Mouse (Mus musculus) thymus, postnatal 4 days (tissue): ENCODE data around the gene Frmd6.
A peak's percentile ranks its signal among the peaks of the same experiment; 100 is the strongest.

Experiments
- DNase-seq: peaks from one replicate; pipeline ENCODE4 v3.0.0; 2021

Gene Frmd6

DNA sequence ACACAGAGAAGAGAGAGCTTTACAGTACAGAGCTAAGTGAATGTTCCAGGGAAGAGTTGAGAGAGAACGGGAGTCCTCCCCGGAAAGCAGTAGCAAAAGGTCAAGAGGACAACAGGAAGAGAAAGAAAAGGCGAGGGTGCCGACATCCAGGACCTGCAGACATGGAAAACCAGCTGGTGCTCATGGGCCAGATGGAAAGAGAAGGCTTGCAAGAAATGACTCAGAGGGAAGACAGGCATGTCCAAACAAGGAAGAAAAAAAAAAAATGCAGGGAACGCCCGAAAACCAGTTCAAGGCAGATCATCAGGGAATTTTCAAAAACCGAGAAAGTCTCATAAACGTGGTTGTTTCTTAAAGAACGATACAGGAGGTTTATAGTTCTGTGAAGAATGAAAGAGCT lies 81.6 kb downstream of the Frmd6 start:
- peak; percentile 2 for DNase-seq

- DNase-seq = no peak
Observed at GRCm38 (mm10) chr12:70907651-70908050, 82.3 kb downstream of the Frmd6 start.

- no peak for DNase-seq
Observed at GRCm38 (mm10) chr12:70908076-70908475, 82.8 kb downstream of the Frmd6 start.

GRCm38 (mm10) chr12:70910241-70910720 lies 85.0 kb downstream of the Frmd6 start:
- DNase-seq = peak; percentile 88

GRCm38 (mm10) chr12:70911029-70911428 lies 85.7 kb downstream of the Frmd6 start:
- DNase-seq = peak; percentile 88

DNA sequence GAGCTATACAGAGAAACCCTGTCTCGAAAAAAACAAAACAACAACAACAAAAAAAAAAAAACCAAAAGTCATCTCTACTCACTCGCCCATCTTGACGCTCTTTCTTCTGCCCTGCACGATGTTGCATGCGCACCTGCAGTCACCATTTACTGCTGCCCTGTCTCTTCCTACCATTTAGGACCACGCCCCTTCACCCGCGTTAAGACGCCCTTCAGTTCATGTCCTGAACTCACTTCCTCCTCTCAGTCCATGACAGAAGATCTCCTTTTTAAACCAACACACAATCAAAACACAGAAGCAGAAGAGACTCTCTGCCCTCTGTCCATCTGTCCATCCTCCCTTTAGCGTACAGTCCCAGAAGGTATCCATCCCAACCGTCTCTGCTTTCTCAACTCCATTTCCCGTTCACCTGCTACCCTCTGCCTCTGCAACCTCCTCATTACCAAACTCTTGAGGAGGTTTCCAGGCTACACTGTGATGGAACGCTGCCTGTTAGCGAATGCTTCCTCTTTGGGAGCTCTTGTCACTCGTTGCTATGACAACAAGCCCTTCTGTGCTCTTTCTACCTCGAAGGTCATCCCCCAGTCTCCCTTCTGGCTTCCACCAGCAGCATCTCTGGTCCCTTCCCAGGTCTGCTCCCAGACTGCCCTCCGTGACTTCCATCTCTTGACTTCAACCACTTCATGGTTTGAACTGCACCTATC lies 86.5 kb downstream of the Frmd6 start:
- DNase-seq = no peak

GRCm38 (mm10) chr12:70913429-70913828 lies 88.1 kb downstream of the Frmd6 start:
- DNase-seq = peak; percentile 94

GRCm38 (mm10) chr12:70914387-70914786 lies 89.1 kb downstream of the Frmd6 start:
- DNase-seq = peak; percentile 64

- DNase-seq = no peak
Observed at GRCm38 (mm10) chr12:70929781-70930180, 104.5 kb downstream of the Frmd6 start.

DNA sequence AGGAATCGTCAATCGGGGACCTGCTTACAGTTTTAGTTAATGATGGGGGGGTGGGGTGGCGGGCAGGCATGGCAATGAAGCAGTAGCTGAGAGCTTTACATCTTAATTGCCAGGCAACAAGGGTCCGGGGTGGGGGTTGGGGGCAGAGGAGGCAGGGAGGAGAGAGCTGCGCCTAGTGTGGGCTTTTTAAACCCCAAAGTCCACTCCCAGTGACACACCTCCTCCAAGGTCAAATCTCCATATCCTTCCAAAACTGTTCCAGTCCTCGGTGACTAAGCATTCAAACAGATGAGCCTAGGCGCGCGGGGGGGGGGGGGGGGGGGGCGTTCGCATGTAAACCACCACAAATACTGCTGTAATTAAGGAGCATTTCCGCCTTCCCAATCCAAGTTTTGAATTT lies 111.8 kb downstream of the Frmd6 start:
- DNase-seq = peak; percentile 54

- peak; percentile 98 for DNase-seq
Observed at GRCm38 (mm10) chr12:70937571-70938384, 112.5 kb downstream of the Frmd6 start, which contains the start of gene Actr10. TSS of gene Actr10 (plus strand) at chr12:70937857.

DNA sequence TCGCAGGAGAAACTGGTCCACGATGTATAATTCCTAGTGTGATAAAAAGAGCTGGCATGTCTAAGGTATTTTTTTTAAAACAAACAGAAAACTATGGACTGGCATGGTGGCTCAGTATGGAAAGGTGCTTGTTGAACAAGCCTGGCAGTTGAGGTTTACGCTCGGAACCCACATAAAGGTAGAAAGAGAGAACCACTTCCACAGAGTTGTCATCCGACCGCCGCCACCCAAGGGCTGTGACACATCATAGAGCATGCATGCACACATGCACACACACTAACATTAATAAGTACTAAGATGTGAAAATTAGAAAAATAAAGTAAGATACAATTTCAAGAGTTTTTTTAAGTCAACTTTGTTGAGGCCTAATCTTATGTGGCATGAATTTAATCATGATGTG lies 115.5 kb downstream of the Frmd6 start:
- DNase-seq = peak; percentile 72

DNA sequence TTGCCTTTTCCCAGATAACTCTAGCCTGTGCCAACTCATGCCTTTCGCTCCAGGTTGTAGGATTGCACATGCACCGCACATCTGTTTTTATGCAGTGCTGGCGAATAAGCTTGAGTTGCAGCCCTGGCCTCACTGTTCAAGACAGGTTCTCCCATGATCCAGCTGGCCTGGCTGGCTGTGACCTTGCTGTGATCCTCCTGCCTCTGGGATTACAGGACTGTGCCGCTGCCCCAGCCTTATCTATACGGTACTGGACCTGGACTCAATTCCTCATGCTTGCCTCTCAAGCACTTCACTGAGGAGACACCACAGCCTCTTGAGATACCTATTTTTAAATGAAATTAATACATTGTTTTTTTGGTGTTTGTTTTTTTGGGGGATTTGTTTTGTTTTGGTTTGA lies 118.9 kb downstream of the Frmd6 start:
- DNase-seq = no peak

- DNase-seq = no peak
Observed at GRCm38 (mm10) chr12:70946585-70947256, 121.4 kb downstream of the Frmd6 start.
